Mouse (Mus musculus) neural tube, embryonic 14.5 days (tissue): ENCODE data around the gene Mybl2. TPM values are rescaled to one million over a fixed set of nuclear protein-coding genes. Genes with fewer than 3 reads are reported as not detected.
A peak's percentile ranks its signal among the peaks of the same experiment; 100 is the strongest.

Experiments
- ATAC-seq: fragments of 200-750 bp; cut with Nextera tagmentation; 2 replicates; pipeline ENCODE4 v1.8.0; 2017; ENCODE audit warnings: low read depth, mild to moderate bottlenecking, moderate TSS enrichment, moderate library complexity
- H3K27ac ChIP-seq: fragments of 300-500 bp; sonication (generic); 2 replicates; pipeline ENCODE4 v1.5.1; 2014; ENCODE audit warnings: low read depth, mild to moderate bottlenecking, control low read depth, low read length, moderate library complexity, mixed read lengths
- H3K27me3 ChIP-seq: fragments of 300-500 bp; sonication (generic); 2 replicates; pipeline ENCODE4 v1.6.1; 2014; ENCODE audit warnings: low read length; ENCODE audit not compliant: control insufficient read depth, insufficient read depth
- H3K36me3 ChIP-seq: fragments of 300-500 bp; sonication (generic); 2 replicates; pipeline ENCODE4 v1.6.1; 2014; ENCODE audit warnings: low read length, mixed read lengths; ENCODE audit not compliant: control insufficient read depth, insufficient read depth
- H3K4me1 ChIP-seq: fragments of 300-500 bp; sonication (generic); 2 replicates; pipeline ENCODE4 v1.6.1; 2014; ENCODE audit warnings: low read length; ENCODE audit not compliant: control insufficient read depth, insufficient read depth
- H3K4me2 ChIP-seq: fragments of 300-500 bp; sonication (generic); 2 replicates; pipeline ENCODE4 v1.6.1; 2014; ENCODE audit warnings: mild to moderate bottlenecking, low read depth, low read length, control low read depth
- H3K4me3 ChIP-seq: fragments of 300-500 bp; sonication (generic); 2 replicates; pipeline ENCODE4 v1.5.1; 2014; ENCODE audit warnings: low read depth, low read length, control low read depth, mixed read lengths
- H3K9ac ChIP-seq: fragments of 300-500 bp; sonication (generic); replicated peaks from 2 replicates; pipeline ENCODE4 v1.6.1; 2014; ENCODE audit warnings: low read depth, mild to moderate bottlenecking, control low read depth, low read length, mixed read lengths
- H3K9me3 ChIP-seq: fragments of 300-500 bp; sonication (generic); 2 replicates; pipeline ENCODE4 v1.6.1; 2016; ENCODE audit warnings: low read length; ENCODE audit not compliant: control insufficient read depth
- whole genome bisulfite sequencing: fragments of 180-500 bp; shearing (Covaris S2); extraction: QIAGEN DNeasy Blood & Tissue Kit; methylation state at CpG from one replicate; pipeline ENCODE4 v1.1.7; 2014; 5-methylcytosine and 5-hydroxymethylcytosine counted together
- microRNA-seq: library from miRNA; unstranded; fragments of <30 nt; microRNA quantifications from one replicate; pipeline ENCODE4, GENCODE M21; 2016
- polyA plus RNA-seq: library from polyadenylated mRNA; unstranded; fragments of >200 nt; fragmentation: Nextera tagmentation; extraction: Ambion mirVana; gene quantifications from 2 replicates; pipeline ENCODE4 v1.2.1, GENCODE M21; 2014

Mybl2 gene
- polyA plus RNA-seq, 1 experiment from 2014 or later = 1.7 TPM

GRCm38 (mm10) chr2:163111413-163112201 is 57.1 kb downstream of the Mybl2 start:
- H3K9me3 ChIP-seq = no peaks in the 10 kb centered on the region
- 35% methylated on average over 16 of the region's 16 CpGs for WGBS
- H3K4me3 ChIP-seq = no peak overlapping the region
- no peak overlapping the region for H3K4me2 ChIP-seq
- no peaks in the 10 kb centered on the region for H3K27me3 ChIP-seq
- H3K9ac ChIP-seq = no peak overlapping the region
- no peak for ATAC-seq
- H3K4me1 ChIP-seq = 0 out of 2 replicates have a peak, but pooled peaks cover 2% of the 10 kb centered on the region
- no peaks in the 10 kb centered on the region for H3K36me3 ChIP-seq
- no peak overlapping the region for H3K27ac ChIP-seq

GRCm38 (mm10) chr2:163120626-163121352 is 66.3 kb downstream of the Mybl2 start:
- 67% methylated on average over 15 of the region's 15 CpGs for WGBS
- no peaks in the 10 kb centered on the region for H3K9me3 ChIP-seq
- ATAC-seq = no peak
- H3K4me1 ChIP-seq = no peaks in the 10 kb centered on the region
- no peak overlapping the region for H3K4me2 ChIP-seq
- no peak overlapping the region for H3K27ac ChIP-seq
- no peaks in the 10 kb centered on the region for H3K27me3 ChIP-seq
- no peaks in the 10 kb centered on the region for H3K36me3 ChIP-seq
- H3K9ac ChIP-seq = no peak overlapping the region
- no peak overlapping the region for H3K4me3 ChIP-seq

- H3K9ac ChIP-seq = no peak overlapping the region
- H3K9me3 ChIP-seq = no peaks in the 10 kb centered on the region
- WGBS = 91% methylated on average over 3 of the region's 3 CpGs
- H3K27me3 ChIP-seq = no peaks in the 10 kb centered on the region
- ATAC-seq = no peak
- no peaks in the 10 kb centered on the region for H3K4me1 ChIP-seq
- H3K27ac ChIP-seq = no peak overlapping the region
- no peaks in the 10 kb centered on the region for H3K36me3 ChIP-seq
- no peak overlapping the region for H3K4me2 ChIP-seq
- H3K4me3 ChIP-seq = no peak overlapping the region
These were observed 66.8 kb downstream of the Mybl2 start for GRCm38 (mm10) chr2:163121353-163121660.

- Histone ChIP-seq H3K4me2 (no peak overlapping the region), H3K4me1 (no peaks in the 10 kb centered on the region), H3K9me3 (no peaks in the 10 kb centered on the region), H3K27me3 (no peaks in the 10 kb centered on the region), H3K4me3 (no peak overlapping the region), H3K27ac (no peak overlapping the region), H3K36me3 (no peaks in the 10 kb centered on the region), H3K9ac (no peak overlapping the region)
- ATAC-seq = peak; percentile 94
- WGBS = 13% methylated on average over 9 of the region's 9 CpGs
These were observed 67.8 kb downstream of the Mybl2 start for GRCm38 (mm10) chr2:163122319-163122718.

GRCm38 (mm10) chr2:163123496-163123895 is 69.0 kb downstream of the Mybl2 start:
- Histone ChIP-seq H3K4me1 (no peaks in the 10 kb centered on the region), H3K4me2 (no peak overlapping the region), H3K9me3 (no peaks in the 10 kb centered on the region), H3K27ac (no peak overlapping the region), H3K9ac (no peak overlapping the region), H3K36me3 (no peaks in the 10 kb centered on the region), H3K27me3 (no peaks in the 10 kb centered on the region), H3K4me3 (no peak overlapping the region)
- WGBS = 85% methylated on average over 5 of the region's 5 CpGs
- ATAC-seq = no peak

- H3K27me3 ChIP-seq = no peaks in the 10 kb centered on the region
- H3K9me3 ChIP-seq = no peaks in the 10 kb centered on the region
- ATAC-seq = no peak
- H3K4me2 ChIP-seq = no peak overlapping the region
- H3K36me3 ChIP-seq = no peaks in the 10 kb centered on the region
- WGBS = 80% methylated on average over 5 of the region's 5 CpGs
- no peaks in the 10 kb centered on the region for H3K4me1 ChIP-seq
- no peak overlapping the region for H3K4me3 ChIP-seq
- H3K27ac ChIP-seq = no peak overlapping the region
- H3K9ac ChIP-seq = no peak overlapping the region
These were observed 76.3 kb downstream of the Mybl2 start for GRCm38 (mm10) chr2:163130837-163131236.

GRCm38 (mm10) chr2:163132314-163132713 is 77.8 kb downstream of the Mybl2 start:
- H3K4me2 ChIP-seq = no peak overlapping the region
- H3K36me3 ChIP-seq = no peaks in the 10 kb centered on the region
- H3K4me1 ChIP-seq = no peaks in the 10 kb centered on the region
- H3K4me3 ChIP-seq = no peak overlapping the region
- WGBS = 81% methylated on average over 5 of the region's 5 CpGs
- no peak for ATAC-seq
- H3K27ac ChIP-seq = no peak overlapping the region
- no peaks in the 10 kb centered on the region for H3K27me3 ChIP-seq
- no peak overlapping the region for H3K9ac ChIP-seq
- H3K9me3 ChIP-seq = no peaks in the 10 kb centered on the region

Small RNAs within 50 kb of the gene (microRNA-seq; reads per million reads assigned to microRNA genes)
- gene Gm22174 = not detected
- not detected for gene Mir7003

Other genes with a start within 250 kb of the Mybl2 start
- gene Srsf6, start 123.2 kb upstream of the Mybl2 start, polyA plus RNA-seq = 127 and 141 TPM in 2 replicates
- gene L3mbtl1, start 111.2 kb upstream of the Mybl2 start, polyA plus RNA-seq = 3.2 and 4.0 TPM in 2 replicates
- gene Sgk2, start 67.4 kb upstream of the Mybl2 start, polyA plus RNA-seq = 0.15 TPM in 1 of 2 replicates, not detected in the other
- 36.8 and 37.2 TPM in 2 replicates for gene Ift52, start 37.3 kb upstream of the Mybl2 start, polyA plus RNA-seq
- not detected in 2 replicates for gene Gtsf1l, start 33.2 kb downstream of the Mybl2 start, polyA plus RNA-seq
- 24.1 and 24.2 TPM in 2 replicates for gene Tox2, start 148.4 kb downstream of the Mybl2 start, polyA plus RNA-seq